Mouse (Mus musculus): ENCODE measurements around the gene Rpa3. TPM values are rescaled to one million over a fixed set of nuclear protein-coding genes. Genes with fewer than 3 reads are reported as not detected.

Gene Rpa3
- 164 and 171 TPM in 2 replicates for polyA plus RNA-seq (2015; fragmentation: Nextera tagmentation; extraction: Ambion mirVana)

DNA sequence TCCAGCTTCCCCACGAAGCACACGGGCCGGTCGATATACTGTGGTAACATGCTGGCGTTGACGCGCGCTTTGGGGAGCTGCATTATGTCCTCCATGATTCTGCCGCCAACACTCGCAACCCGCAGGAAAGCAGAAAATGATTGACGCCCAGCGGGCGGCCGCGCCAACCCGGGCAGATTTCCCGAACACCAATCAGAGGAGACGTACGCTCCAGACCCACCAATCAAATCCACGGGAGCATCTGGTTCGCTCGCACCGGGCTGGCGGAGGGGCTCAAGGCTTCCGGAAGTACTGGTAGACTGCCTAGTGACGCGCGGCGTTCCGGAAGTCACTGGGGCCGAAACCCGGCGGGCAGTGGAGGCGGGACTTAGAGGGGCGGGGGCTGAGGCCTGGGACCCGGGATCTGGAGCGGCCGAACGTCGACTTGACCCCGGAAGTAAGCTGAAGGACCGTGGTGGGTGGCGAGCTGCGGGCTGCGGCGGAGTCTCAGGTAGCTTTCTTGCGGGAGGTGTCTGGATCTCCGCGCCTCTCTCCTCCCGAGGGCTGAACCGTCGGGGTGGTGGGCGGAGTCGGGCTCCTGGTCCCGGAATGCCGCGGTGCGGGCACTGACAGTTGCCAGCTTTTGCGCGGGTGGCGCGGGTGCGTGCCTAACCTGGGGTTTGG is at the start of gene Rpa3, which contains the start of the genes Umad1 and Gm45062:
Gene Rpa3, minus strand, starts transcription at position 170 of the 663 bp plus-strand sequence.
Gene Umad1, plus strand, starts transcription at position 285 of the 663 bp plus-strand sequence.
Gene Gm45062, plus strand, starts transcription at position 447 of the 663 bp plus-strand sequence.
- peak within 1 kb of the TSS; percentile 78 for H3K27ac ChIP-seq
- WGBS = under 1% methylated on average over 64 of the region's 64 CpGs
- peak; percentile 100 for ATAC-seq (ENCODE audit: insufficient number of reproducible peaks, insufficient read depth, low FRiP score, low TSS enrichment, low read depth)

GRCm38 (mm10) chr6:8307878-8308775 is 49.2 kb upstream of the Rpa3 start:
- Histone ChIP-seq H3K27me3 (no peaks in the 10 kb centered on the region), H3K9me3 (no peaks in the 10 kb centered on the region), H3K9ac (no peak overlapping the region), H3K36me3 (no peaks in the 10 kb centered on the region), H3K27ac (no peak overlapping the region), H3K4me1 (no peaks in the 10 kb centered on the region), H3K4me3 (no peak overlapping the region), H3K4me2 (no peak overlapping the region)
- WGBS = 81% methylated on average over 6 of the region's 6 CpGs
- ATAC-seq (ENCODE audit: insufficient number of reproducible peaks, insufficient read depth, low FRiP score, low TSS enrichment, low read depth) = no peak

More for the DNA sequence above, at the start of gene Rpa3, which contains the start of the genes Umad1 and Gm45062:
- H3K4me2 ChIP-seq = peak within 1 kb of the TSS; percentile 93
- H3K9ac ChIP-seq = peak within 1 kb of the TSS; percentile 84
- peak within 1 kb of the TSS; percentile 75 for H3K4me3 ChIP-seq
- H3K36me3 ChIP-seq = peaks cover 12% of the 10 kb centered on the region
- H3K4me1 ChIP-seq = peaks cover 13% of the 10 kb centered on the region
- no peaks in the 10 kb centered on the region for H3K9me3 ChIP-seq
- no peaks in the 10 kb centered on the region for H3K27me3 ChIP-seq

GRCm38 (mm10) chr6:8299066-8299863 is 40.3 kb upstream of the Rpa3 start:
- Histone ChIP-seq H3K36me3 (no peaks in the 10 kb centered on the region), H3K9me3 (no peaks in the 10 kb centered on the region), H3K4me1 (no peaks in the 10 kb centered on the region), H3K27me3 (no peaks in the 10 kb centered on the region), H3K4me2 (no peak overlapping the region), H3K4me3 (no peak overlapping the region), H3K9ac (no peak overlapping the region), H3K27ac (no peak overlapping the region)
- WGBS = 86% methylated on average over 6 of the region's 6 CpGs
- ATAC-seq (ENCODE audit: insufficient number of reproducible peaks, insufficient read depth, low FRiP score, low TSS enrichment, low read depth) = no peak

GRCm38 (mm10) chr6:8294048-8294784 is 35.2 kb upstream of the Rpa3 start:
- Histone ChIP-seq H3K9me3 (no peaks in the 10 kb centered on the region), H3K4me2 (no peak overlapping the region), H3K9ac (no peak overlapping the region), H3K4me1 (0 out of 2 replicates have a peak, but pooled peaks cover 3% of the 10 kb centered on the region), H3K27me3 (no peaks in the 10 kb centered on the region), H3K36me3 (no peaks in the 10 kb centered on the region), H3K4me3 (no peak overlapping the region), H3K27ac (no peak overlapping the region)
- 79% methylated on average over 4 of the region's 4 CpGs for WGBS
- no peak for ATAC-seq (ENCODE audit: insufficient number of reproducible peaks, insufficient read depth, low FRiP score, low TSS enrichment, low read depth)

- Histone ChIP-seq H3K27me3 (no peaks in the 10 kb centered on the region), H3K4me3 (no peak overlapping the region), H3K27ac (no peak overlapping the region), H3K36me3 (no peaks in the 10 kb centered on the region; the same call in 1 of the 2 replicates), H3K9me3 (no peaks in the 10 kb centered on the region), H3K4me2 (no peak overlapping the region), H3K9ac (no peak overlapping the region), H3K4me1 (0 out of 2 replicates have a peak, but pooled peaks cover under 1% of the 10 kb centered on the region)
- no peak for ATAC-seq (ENCODE audit: insufficient number of reproducible peaks, insufficient read depth, low FRiP score, low TSS enrichment, low read depth)
- WGBS = 59% methylated on average over 4 of the region's 4 CpGs
Measured at GRCm38 (mm10) chr6:8288755-8289580, 30.0 kb upstream of the Rpa3 start.

GRCm38 (mm10) chr6:8286146-8286545 is 27.2 kb upstream of the Rpa3 start:
- Histone ChIP-seq H3K4me3 (no peak overlapping the region), H3K36me3 (no peaks in the 10 kb centered on the region; the same call in 1 of the 2 replicates), H3K27me3 (no peaks in the 10 kb centered on the region), H3K4me1 (no peaks in the 10 kb centered on the region), H3K9me3 (no peaks in the 10 kb centered on the region), H3K4me2 (no peak overlapping the region), H3K9ac (no peak overlapping the region), H3K27ac (no peak overlapping the region)
- no peak for ATAC-seq (ENCODE audit: insufficient number of reproducible peaks, insufficient read depth, low FRiP score, low TSS enrichment, low read depth)
- WGBS = 95% methylated on average over 3 of the region's 3 CpGs

GRCm38 (mm10) chr6:8285401-8285960 is 26.5 kb upstream of the Rpa3 start:
- Histone ChIP-seq H3K27ac (peak overlapping the region; percentile 11), H3K9me3 (no peaks in the 10 kb centered on the region), H3K4me2 (no peak overlapping the region), H3K27me3 (no peaks in the 10 kb centered on the region), H3K4me3 (no peak overlapping the region), H3K4me1 (no peaks in the 10 kb centered on the region), H3K36me3 (no peaks in the 10 kb centered on the region; the same call in 1 of the 2 replicates), H3K9ac (no peak overlapping the region)
- WGBS = 43% methylated on average over 3 of the region's 3 CpGs
- no peak for ATAC-seq (ENCODE audit: insufficient number of reproducible peaks, insufficient read depth, low FRiP score, low TSS enrichment, low read depth)

DNA sequence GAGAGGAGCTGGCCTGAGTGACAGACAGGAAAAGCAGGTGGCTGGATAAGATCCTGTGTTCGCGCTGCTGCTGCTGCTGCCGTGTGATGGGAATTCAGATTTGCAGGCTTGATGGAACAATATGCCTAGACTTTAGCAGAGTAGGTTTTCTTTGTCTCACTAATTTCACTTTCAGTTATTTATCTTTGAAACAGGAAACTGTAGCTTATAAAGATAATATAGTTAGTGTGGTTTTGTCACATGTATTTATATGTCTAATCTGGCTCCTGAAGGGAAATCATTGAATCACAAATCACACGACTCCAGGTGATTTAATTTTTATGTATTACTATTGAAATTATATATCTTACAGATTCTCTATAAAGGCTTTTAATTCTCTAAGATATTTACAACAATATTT is 24.3 kb upstream of the Rpa3 start:
- Histone ChIP-seq H3K27me3 (no peaks in the 10 kb centered on the region), H3K4me2 (no peak overlapping the region), H3K9ac (no peak overlapping the region), H3K9me3 (no peaks in the 10 kb centered on the region), H3K36me3 (no peaks in the 10 kb centered on the region; the same call in 1 of the 2 replicates), H3K4me3 (no peak overlapping the region), H3K27ac (no peak overlapping the region), H3K4me1 (no peaks in the 10 kb centered on the region)
- 83% methylated on average over 4 of the region's 4 CpGs for WGBS
- no peak for ATAC-seq (ENCODE audit: insufficient number of reproducible peaks, insufficient read depth, low FRiP score, low TSS enrichment, low read depth)

GRCm38 (mm10) chr6:8278426-8279002 is 19.5 kb upstream of the Rpa3 start:
- Histone ChIP-seq H3K36me3 (no peaks in the 10 kb centered on the region), H3K4me2 (no peak overlapping the region), H3K27ac (no peak overlapping the region), H3K4me3 (no peak overlapping the region), H3K9ac (no peak overlapping the region), H3K9me3 (no peaks in the 10 kb centered on the region), H3K4me1 (no peaks in the 10 kb centered on the region), H3K27me3 (no peaks in the 10 kb centered on the region)
- no peak for ATAC-seq (ENCODE audit: insufficient number of reproducible peaks, insufficient read depth, low FRiP score, low TSS enrichment, low read depth)
- WGBS = 74% methylated on average over 5 of the region's 5 CpGs
